Comparison of ENCODE assay signal across 22 mouse cellular contexts in the genomic region with DNA sequence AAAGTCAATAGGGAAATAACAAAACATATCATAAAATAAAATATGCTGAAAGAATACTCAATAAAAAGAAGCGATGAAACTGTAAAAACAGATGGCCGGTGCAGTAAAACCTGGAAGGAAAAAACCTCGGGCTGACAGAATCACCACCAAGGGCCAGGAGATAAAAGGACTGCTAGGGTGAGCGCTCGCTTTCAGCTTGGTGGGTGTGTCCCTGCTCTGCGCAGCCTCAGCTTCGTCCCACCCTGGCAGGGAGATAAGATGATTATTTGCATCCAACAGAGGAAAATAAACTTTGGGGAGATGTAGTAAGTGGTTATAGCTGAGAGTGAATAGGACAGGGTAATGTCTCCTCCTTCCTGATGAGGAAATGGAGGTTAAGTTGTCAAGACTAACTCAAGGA. TPM values are rescaled to one million over a fixed set of nuclear protein-coding genes. Genes with fewer than 3 reads are reported as not detected.
A peak's percentile ranks its signal among the peaks of the same experiment; 100 is the strongest.
DNase-seq lines count a peak whose midpoint lies in the region; ATAC-seq and TF ChIP-seq lines count a peak whose summit lies in the region.
"Had no signal": no experiment of that assay in that cellular context is flagged by ENCODE, and none has a peak within 500 bp of the region (broad histone marks: within the 10 kb centered on the region; RNA-seq: fewer than 3 reads in every experiment).

No protein-coding gene starts in this region.

- H3K4me2 ChIP-seq in heart, embryonic 14.5 days (ENCODE audit: low read length): 0 out of 2 replicates have a peak overlapping the region, but pooled peaks have one; percentile 6
- peak overlapping the region; percentile 36 for H3K4me2 ChIP-seq in liver, embryonic 13.5 days
- H3K4me2 ChIP-seq in forebrain, embryonic 12.5 days: no peak overlapping the region
- H3K4me2 ChIP-seq: embryonic facial prominence, embryonic 12.5 days; limb, embryonic 15.5 days; midbrain, embryonic 12.5 days had no signal

- ATAC-seq in heart, embryonic 14.5 days (ENCODE audit: insufficient number of reproducible peaks, insufficient read depth, low FRiP score, low read depth): no peak
- peak; percentile 91 for ATAC-seq in liver, embryonic 13.5 days (ENCODE audit: low read depth)
- ATAC-seq in forebrain, embryonic 12.5 days (ENCODE audit: low FRiP score): no peak
- ATAC-seq: hindbrain, postnatal 0 days had no signal

- no peak for TF ChIP-seq CTCF in small intestine, adult 2 months (IDR thresholded peaks at IDR 0.05; ENCODE audit: extremely low read depth, insufficient read length, insufficient replicate concordance, low read depth, low read length)

- no peak overlapping the region for H3K9ac ChIP-seq in heart, embryonic 14.5 days (ENCODE audit: low read length)
- H3K9ac ChIP-seq in liver, embryonic 13.5 days: no peak overlapping the region
- no peak overlapping the region for H3K9ac ChIP-seq in forebrain, embryonic 12.5 days
- H3K9ac ChIP-seq: embryonic facial prominence, embryonic 12.5 days; limb, embryonic 15.5 days; midbrain, embryonic 12.5 days had no signal

- no peaks in the 10 kb centered on the region for H3K9me3 ChIP-seq in heart, embryonic 14.5 days (ENCODE audit: control insufficient read depth, low read length)
- H3K9me3 ChIP-seq in liver, embryonic 13.5 days (replicated peaks): no peaks in the 10 kb centered on the region
- H3K9me3 ChIP-seq in forebrain, embryonic 12.5 days: no peaks in the 10 kb centered on the region
- H3K9me3 ChIP-seq: embryonic facial prominence, embryonic 12.5 days; limb, embryonic 15.5 days; midbrain, embryonic 12.5 days had no signal

- WGBS in heart, embryonic 14.5 days: 21% methylated on average over 7 of the region's 7 CpGs
- 17% methylated on average over 7 of the region's 7 CpGs for WGBS in liver, embryonic 13.5 days (ENCODE audit: insufficient replicate concordance)
- WGBS in small intestine, adult 2 months: 17% methylated on average over 7 of the region's 7 CpGs
- WGBS in forebrain, embryonic 12.5 days: 75% methylated on average over 7 of the region's 7 CpGs

- TF ChIP-seq POLR2A in small intestine, adult 2 months (IDR thresholded peaks at IDR 0.05; ENCODE audit: low read depth, low read length): no peak

- peaks cover 5% of the 10 kb centered on the region; the same call in 1 of the 2 replicates for H3K27me3 ChIP-seq in heart, embryonic 14.5 days (ENCODE audit: control insufficient read depth, insufficient read depth, low read length)
- H3K27me3 ChIP-seq in liver, embryonic 13.5 days: peaks cover 19% of the 10 kb centered on the region
- no peaks in the 10 kb centered on the region for H3K27me3 ChIP-seq in small intestine, adult 2 months (ENCODE audit: control insufficient read depth, insufficient read depth, low read length)
- H3K27me3 ChIP-seq in forebrain, embryonic 12.5 days: no peaks in the 10 kb centered on the region; the same call in 1 of the 2 replicates
- H3K27me3 ChIP-seq: embryonic facial prominence, embryonic 12.5 days; limb, embryonic 15.5 days; midbrain, embryonic 12.5 days had no signal

- no peak overlapping the region for H3K27ac ChIP-seq in heart, embryonic 14.5 days (replicated peaks in 1 of 2; ENCODE audit: control insufficient read depth in 1 of 2, insufficient read depth in 1 of 2, low read depth in 2 of 2, low read length in 2 of 2)
- H3K27ac ChIP-seq in liver, embryonic 13.5 days: peak overlapping the region; percentile 36; the same call in 1 of the 2 replicates
- H3K27ac ChIP-seq in small intestine, adult 2 months (ENCODE audit: insufficient read depth, low read depth, low read length): 0 out of 2 replicates have a peak overlapping the region, but pooled peaks have one; percentile 10
- H3K27ac ChIP-seq in forebrain, embryonic 12.5 days: no peak overlapping the region
- H3K27ac ChIP-seq: embryonic facial prominence, embryonic 12.5 days; hindbrain, postnatal 0 days; limb, embryonic 15.5 days; midbrain, embryonic 12.5 days had no signal

- no peak for DNase-seq in heart, postnatal 4 days
- DNase-seq in c-Kit-positive CD71-positive TER-119-positive erythroid progenitor cells, embryonic 14.5 days (ENCODE audit: low spot score): peak; percentile 26
- peak; percentile 44 for DNase-seq in liver, embryonic 13.5 days
- DNase-seq in embryo, embryonic 9.5 days (ENCODE audit: extremely low spot score): no peak
- no peak for DNase-seq in ovary, postnatal 10 days (ENCODE audit: low spot score)
- DNase-seq: gastrocnemius, postnatal 14 days; kidney, adult 9 months; right cerebral cortex, postnatal 25 days; thymus, adult 2 months had no signal

- no peaks in the 10 kb centered on the region for H3K36me3 ChIP-seq in heart, embryonic 14.5 days (ENCODE audit: control insufficient read depth, insufficient read depth, low read length)
- H3K36me3 ChIP-seq in liver, embryonic 13.5 days: no peaks in the 10 kb centered on the region
- H3K36me3 ChIP-seq in small intestine, adult 2 months (ENCODE audit: control insufficient read depth, insufficient read depth, low read length): no peaks in the 10 kb centered on the region
- no peaks in the 10 kb centered on the region for H3K36me3 ChIP-seq in forebrain, embryonic 12.5 days (replicated peaks)
- H3K36me3 ChIP-seq: embryonic facial prominence, embryonic 12.5 days; limb, embryonic 15.5 days; midbrain, embryonic 12.5 days had no signal

- H3K4me3 ChIP-seq in heart, embryonic 14.5 days (ENCODE audit: control insufficient read depth in 1 of 2, insufficient read depth in 1 of 2, low read depth in 1 of 2, low read length in 2 of 2): no peak overlapping the region
- H3K4me3 ChIP-seq in liver, embryonic 13.5 days (replicated peaks): no peak overlapping the region
- no peak overlapping the region for H3K4me3 ChIP-seq in small intestine, adult 2 months (ENCODE audit: low read depth, low read length)
- no peak overlapping the region for H3K4me3 ChIP-seq in forebrain, embryonic 12.5 days (replicated peaks)
- H3K4me3 ChIP-seq: embryonic facial prominence, embryonic 12.5 days; limb, embryonic 15.5 days; midbrain, embryonic 12.5 days had no signal

- H3K4me1 ChIP-seq in heart, embryonic 14.5 days (ENCODE audit: control insufficient read depth in 2 of 2, insufficient read depth in 2 of 2, low read length in 2 of 2): 0 out of 4 replicates have a peak, but pooled peaks cover 0 to 3% of the 10 kb centered on the region in 2 experiments
- peaks cover 34% of the 10 kb centered on the region for H3K4me1 ChIP-seq in liver, embryonic 13.5 days (replicated peaks)
- H3K4me1 ChIP-seq in small intestine, adult 2 months (ENCODE audit: control insufficient read depth, insufficient read depth, insufficient read length, low read length): peaks cover 13% of the 10 kb centered on the region; the same call in 1 of the 2 replicates
- H3K4me1 ChIP-seq in forebrain, embryonic 12.5 days: peaks cover 7% of the 10 kb centered on the region; the same call in 1 of the 2 replicates
- H3K4me1 ChIP-seq: embryonic facial prominence, embryonic 12.5 days; limb, embryonic 15.5 days had no signal

RNA-seq across cellular contexts. Expression of gene Spaca3, which starts 3.3 kb away (rescaled TPM):
- not detected in 2 replicates for polyA plus RNA-seq in heart, embryonic 14.5 days (2014; fragmentation: Nextera tagmentation; extraction: Ambion mirVana)
- not detected for total RNA-seq in heart, postnatal 4 days (2021)
- not detected in 2 replicates for polyA plus RNA-seq in liver, embryonic 13.5 days (2015; fragmentation: Nextera tagmentation; extraction: Ambion mirVana)
- polyA plus RNA-seq in small intestine, adult 2 months (2012; rRNA removed): not detected in 2 replicates
- not detected in 2 replicates for polyA plus RNA-seq in forebrain, embryonic 12.5 days (2016; fragmentation: Nextera tagmentation; extraction: Ambion mirVana)
- total RNA-seq: adrenal gland, postnatal 4 days; gastrocnemius, postnatal 14 days; heart, adult 8-10 months; hematopoietic stem cell, adult 5-6 weeks; hindbrain, postnatal 0 days; layer of hippocampus, postnatal 25 days; left cerebral cortex, postnatal 25 days had no signal
- polyA plus RNA-seq: embryonic facial prominence, embryonic 12.5 days; hindbrain, postnatal 0 days; limb, embryonic 15.5 days; midbrain, embryonic 12.5 days; neural tube, embryonic 14.5 days had no signal

RNA-seq across cellular contexts. Expression of gene Tmem98, which starts 44.9 kb away (rescaled TPM):
- 93.3 and 97.6 TPM in 2 replicates for polyA plus RNA-seq in heart, embryonic 14.5 days (2014; fragmentation: Nextera tagmentation; extraction: Ambion mirVana)
- 10 to 100 TPM; 50.9 to 53.6 TPM for total RNA-seq in heart, postnatal 4 days (2021)
- polyA plus RNA-seq in liver, embryonic 13.5 days (2015; fragmentation: Nextera tagmentation; extraction: Ambion mirVana): 11.7 and 12.6 TPM in 2 replicates
- 100 and 209 TPM in 2 replicates for polyA plus RNA-seq in small intestine, adult 2 months (2012; rRNA removed)
- polyA plus RNA-seq in forebrain, embryonic 12.5 days (2016; fragmentation: Nextera tagmentation; extraction: Ambion mirVana): 74.8 and 76.3 TPM in 2 replicates

Comparison
In these comparisons a context has a peak if more than half of its experiments do, and no peak if none do; other contexts are left out.
1. H3K27ac ChIP-seq: peak in liver, embryonic 13.5 days (single experiment) and small intestine, adult 2 months (single experiment); none in heart, embryonic 14.5 days (0 of 2) and forebrain, embryonic 12.5 days (single experiment).
2. DNase-seq: peak in c-Kit-positive CD71-positive TER-119-positive erythroid progenitor cells, embryonic 14.5 days (single experiment) and liver, embryonic 13.5 days (single experiment); none in heart, postnatal 4 days (single experiment), embryo, embryonic 9.5 days (single experiment) and ovary, postnatal 10 days (single experiment).